Mouse (Mus musculus) induced T-regulatory cell, adult 2 months (primary cell): ENCODE results near the gene Mri1.

Source experiments
- DNase-seq: peaks from one replicate; pipeline ENCODE4 v3.0.0-alpha.2; 2012; ENCODE audit warnings: low read depth

Gene Mri1

DNA sequence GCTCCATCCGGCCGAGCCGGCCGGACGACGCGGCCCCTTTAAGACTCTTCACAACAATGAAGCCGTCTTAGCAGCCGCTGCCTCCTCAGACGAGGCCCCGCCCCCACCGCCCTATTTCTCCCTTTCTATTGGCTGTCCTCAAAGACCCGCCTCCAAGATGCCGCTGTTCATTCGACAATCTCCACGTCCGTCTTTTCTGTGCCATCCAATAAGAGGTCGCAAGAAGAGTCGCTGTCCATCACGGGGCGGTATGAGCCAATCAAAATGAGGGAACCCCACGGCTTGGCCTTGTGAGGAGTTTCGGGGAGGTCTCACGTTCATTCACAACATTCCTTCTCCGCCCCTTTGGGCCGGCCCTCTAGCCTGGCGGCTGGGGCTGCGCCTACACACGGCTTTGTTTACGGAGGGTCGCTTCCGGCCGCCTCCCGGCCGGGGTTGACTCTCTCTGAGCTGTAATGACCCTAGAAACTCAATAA, 20.1 kb downstream of the Mri1 start, which contains the start of gene Zswim4:
Zswim4 (minus strand) TSS at position 58 of the 476 bp plus-strand sequence.
- peak; percentile 100 for DNase-seq

GRCm38 (mm10) chr8:84236410-84236997, 20.6 kb downstream of the Mri1 start:
- peak; percentile 45 for DNase-seq

DNA sequence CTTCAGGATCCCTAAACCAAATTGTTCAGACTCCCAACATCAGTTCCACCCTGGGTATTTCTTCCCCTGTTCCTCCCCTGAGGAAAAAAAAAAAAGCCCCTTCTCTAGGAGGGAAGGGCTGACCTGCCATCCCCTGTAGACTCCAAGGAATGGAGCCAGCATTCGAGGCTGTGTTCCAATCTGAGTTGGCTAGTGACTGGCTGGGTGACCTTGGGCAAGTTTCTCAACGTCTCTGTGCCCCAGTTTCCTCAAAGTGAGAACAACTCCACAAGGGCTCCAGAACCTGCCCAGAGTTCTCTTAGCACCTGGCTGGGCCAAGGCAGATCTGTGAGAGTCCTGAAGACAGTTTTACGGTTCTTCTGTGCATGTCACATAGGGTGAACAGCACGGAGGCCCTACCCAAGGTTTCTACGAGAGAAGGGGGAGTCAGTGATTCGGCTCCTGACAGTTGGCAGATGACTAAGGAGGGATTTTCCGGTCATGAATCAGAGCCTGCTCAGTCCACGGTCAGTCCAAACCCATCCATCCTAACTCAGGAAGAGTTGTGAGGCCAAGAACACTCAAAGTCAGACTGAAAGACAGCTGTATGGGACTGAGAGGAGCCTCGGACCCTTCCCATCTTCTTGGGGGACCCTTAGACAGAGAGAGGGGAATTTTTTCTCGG, 21.2 kb downstream of the Mri1 start:
- peak; percentile 63 for DNase-seq

DNA sequence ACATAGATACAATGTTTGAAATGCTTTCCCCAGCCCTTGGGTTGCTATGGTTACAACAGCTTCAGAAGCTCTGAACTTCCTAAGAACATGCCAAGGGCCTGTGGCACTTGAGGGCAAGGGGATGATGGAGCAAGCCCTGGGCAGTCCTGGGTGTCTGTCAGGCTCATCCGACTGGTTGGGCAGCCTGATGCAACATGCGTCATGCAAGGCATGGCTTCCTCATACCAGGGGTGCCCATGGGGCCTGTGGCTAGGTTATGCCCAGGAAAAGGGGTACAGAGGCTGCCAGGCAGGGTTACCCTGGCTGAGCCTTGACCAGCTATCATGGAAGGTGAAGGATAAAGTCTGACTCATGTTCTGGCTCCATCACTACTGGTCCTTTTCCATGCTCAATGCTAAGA, 24.1 kb downstream of the Mri1 start:
- no peak for DNase-seq

DNA sequence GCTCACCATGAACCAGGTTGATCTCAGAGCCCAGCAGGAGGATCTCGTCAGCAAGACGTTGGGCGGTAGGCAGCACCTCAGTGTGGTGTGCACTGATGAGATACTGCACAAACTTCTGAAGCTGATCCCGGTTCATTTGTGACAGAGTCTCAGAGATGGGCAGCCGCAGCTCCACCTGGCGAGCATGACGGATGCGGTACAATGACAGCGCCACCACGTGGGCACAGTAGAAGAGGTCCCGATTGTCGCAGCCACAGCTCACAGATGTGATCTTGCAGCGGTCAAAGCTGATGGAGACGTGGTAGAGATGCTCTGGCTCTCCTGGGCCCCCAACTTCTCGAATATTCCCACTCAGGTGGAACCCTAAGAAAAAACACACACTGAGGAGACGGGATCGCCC, 26.4 kb downstream of the Mri1 start:
- DNase-seq: peak; percentile 40

DNA sequence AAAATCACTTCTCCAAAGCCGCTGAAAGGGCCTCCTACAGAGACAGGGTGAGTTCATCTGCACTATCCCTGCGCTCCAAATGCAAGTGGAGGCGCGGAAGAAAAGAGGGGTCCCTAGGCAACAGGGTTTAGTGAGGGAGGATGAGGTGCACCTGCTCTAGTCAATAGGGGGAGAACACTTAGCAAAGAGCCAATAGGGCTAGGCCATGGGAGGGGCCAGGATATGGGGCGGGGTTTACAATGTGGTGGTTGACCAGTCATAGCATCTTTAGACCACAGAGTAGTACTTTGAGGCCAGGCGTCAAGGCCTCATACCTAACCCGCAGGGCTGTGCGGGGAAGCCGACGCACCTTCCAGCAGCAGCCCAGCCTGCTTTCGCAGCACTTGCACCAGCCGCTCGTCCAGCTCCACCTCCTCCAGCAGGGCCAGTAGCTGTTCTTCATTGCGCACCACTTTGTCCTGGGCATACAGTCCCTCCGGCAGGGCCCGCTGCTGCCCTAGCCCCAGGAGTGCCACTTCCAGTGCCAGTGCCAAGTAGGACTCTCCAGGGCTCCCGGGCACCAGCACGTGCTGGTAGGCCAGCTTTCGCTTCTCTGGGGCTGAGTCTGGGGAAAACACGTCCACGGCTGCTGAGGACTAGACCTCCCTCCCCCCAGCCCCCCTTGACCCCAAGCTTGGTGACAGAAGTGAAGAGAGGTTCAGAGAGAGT, 33.6 kb downstream of the Mri1 start:
- no peak for DNase-seq

DNA sequence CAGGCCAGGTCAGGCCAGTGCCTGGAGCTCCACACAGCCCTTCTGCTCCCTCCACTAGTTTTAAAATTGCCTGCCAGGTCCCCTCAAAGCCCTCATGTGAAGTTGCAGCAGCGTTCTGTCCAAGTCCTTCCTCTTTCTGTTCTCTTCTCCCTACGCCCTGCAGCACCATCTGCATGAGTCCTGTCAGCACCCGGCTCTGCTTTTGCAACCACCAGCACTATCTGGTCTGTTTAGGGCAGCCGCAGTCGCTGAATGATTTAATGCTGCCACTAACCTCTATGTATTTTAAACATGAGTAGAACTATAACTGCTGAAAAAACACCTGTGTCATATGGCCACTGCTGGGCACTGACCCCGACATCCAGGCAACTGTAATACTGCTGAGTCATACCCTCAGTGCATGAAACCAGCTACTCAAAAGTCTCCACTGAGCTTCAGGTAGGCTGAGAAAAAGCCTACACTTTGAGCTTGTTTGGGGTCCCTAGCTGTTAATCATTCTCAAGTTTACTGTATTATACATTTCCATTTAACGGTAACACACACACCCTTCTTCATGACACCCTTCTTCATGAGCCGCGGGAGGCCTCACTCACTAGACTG, 34.5 kb downstream of the Mri1 start:
- DNase-seq: no peak

- no peak for DNase-seq
Measured at GRCm38 (mm10) chr8:84220105-84220504, 37.0 kb downstream of the Mri1 start.

DNA sequence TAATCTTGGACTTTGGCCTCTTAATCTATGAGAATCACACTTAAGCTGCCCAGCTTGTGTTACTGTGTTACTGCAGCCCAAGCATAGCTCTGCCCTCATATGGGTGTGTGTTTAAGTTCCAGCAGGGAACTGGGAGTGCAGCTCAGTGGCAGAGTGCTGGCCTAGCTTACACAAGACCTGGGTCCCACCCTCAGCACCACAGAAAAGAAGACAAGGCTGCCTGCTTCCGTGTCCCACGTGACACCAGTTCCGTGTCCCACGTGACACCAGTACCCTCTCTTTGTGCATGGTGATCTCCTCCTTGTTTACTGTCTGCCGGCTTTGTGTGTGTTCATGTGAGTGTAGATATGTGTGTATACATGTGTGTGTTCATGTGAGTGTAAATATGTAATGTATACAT, 39.0 kb downstream of the Mri1 start:
- no peak for DNase-seq

GRCm38 (mm10) chr8:84217206-84217605, 39.9 kb downstream of the Mri1 start:
- no peak for DNase-seq

- DNase-seq: no peak
Measured at GRCm38 (mm10) chr8:84213277-84213676, 43.8 kb downstream of the Mri1 start.

DNA sequence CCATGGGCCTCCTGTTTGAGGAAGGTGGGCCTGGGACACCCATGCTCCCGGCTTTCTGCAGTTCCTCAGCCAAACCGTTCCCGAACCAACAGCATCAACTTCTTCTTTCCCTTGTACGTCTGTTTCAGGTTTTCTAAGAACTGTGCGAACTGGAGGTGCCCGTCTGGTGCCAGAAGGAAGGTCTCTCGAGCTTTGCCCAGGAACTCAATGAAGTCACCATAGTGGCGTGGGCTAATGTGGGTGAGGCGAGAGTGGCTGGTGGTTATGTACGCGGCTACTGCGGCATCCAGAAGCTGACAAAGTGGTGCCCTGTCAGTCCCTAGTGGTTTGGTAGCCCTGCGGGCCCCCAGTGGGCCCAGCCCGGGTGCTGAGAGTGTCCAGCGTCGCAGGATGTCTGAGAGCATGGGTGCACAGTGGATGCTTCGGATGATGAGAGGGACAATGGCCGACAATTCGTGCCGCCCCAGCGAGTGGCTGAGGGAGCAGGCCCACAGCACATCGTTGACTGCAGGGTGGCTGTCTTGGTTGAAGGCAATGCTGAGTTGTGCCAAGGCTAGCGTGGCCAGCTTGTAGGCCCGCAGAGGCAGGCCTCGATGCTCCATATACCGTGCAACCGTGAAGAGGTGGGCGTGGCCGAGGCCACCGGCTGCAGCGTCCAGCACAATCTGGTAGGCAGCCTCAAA, 45.1 kb downstream of the Mri1 start:
- no peak for DNase-seq

DNA sequence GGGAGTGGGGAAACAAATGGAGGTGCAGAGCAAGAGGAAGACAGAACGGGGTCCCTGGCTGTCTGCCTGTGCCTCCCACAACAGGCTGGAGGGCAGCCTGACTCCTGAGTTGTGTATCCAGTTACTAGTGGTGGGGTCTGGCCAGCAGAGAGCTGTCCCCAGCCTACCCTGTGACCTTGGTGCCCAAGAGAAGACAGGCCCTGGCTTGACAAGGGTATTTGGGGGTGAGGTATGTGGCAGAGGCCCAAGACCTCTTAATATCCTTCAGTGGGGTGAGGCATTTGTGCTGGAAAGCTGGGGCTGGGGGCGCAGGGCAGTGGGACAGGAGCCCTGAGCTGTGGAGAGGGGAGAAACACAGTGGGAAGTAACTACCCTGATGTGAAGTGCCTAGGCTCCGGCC, 45.9 kb downstream of the Mri1 start:
- DNase-seq: no peak

- DNase-seq: peak; percentile 91
Measured at GRCm38 (mm10) chr8:84210167-84210791, 46.8 kb downstream of the Mri1 start.

GRCm38 (mm10) chr8:84208381-84209380, 48.4 kb downstream of the Mri1 start:
- DNase-seq: peak; percentile 57

DNA sequence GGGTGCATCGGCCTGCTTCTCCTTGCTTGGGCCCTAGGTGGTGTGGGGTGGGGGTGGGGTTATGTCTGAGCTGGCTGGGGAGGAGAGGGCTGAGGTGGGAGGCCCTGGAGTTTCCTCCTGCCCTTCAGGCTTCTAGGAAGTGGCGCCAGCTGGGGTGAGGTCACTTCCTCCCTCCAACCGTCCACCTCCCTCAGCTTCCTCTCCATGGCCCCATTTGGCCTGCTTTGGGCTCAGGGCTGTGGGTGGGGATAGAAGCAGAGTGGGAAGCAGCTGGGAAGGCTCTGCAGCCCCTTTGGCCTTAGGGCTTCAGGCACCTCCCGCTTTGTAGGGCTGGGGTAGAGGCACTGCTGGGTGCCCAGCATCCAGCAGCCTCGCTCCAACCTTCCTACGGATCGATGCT, 49.3 kb downstream of the Mri1 start:
- DNase-seq: peak; percentile 74

DNA sequence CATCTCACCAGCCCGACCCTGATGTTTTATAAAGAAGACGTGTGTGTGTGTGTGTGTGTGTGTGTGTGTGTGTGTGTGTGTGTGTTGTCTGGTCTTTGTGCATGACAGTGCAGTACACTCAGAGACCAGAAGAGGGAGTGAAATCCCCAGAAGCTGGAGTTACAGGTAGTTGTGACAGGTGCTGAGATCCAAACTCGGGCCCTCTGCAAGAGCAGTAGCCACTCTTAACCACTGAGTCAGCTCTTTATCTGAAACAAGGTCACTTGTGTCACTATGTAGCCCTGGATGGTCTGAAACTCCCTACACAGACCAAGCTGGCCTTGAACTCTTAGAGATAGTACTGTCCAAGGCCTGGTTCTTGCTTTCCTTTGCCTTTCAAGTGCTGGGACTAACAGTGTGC, 50.5 kb downstream of the Mri1 start:
- DNase-seq: peak; percentile 64

GRCm38 (mm10) chr8:84205073-84205472, 52.1 kb downstream of the Mri1 start:
- DNase-seq: no peak

- peak; percentile 87 for DNase-seq
Measured at GRCm38 (mm10) chr8:84203975-84204772, 53.0 kb downstream of the Mri1 start.
